Mouse (Mus musculus) 3T3-L1 (cell line): Measurements from ENCODE around the gene Prim2.

Source experiments
- DNase-seq: peaks from one replicate; pipeline ENCODE4 v3.0.0-alpha.2; 2015; ENCODE audit warnings: low read depth, low spot score

Prim2 gene

DNA sequence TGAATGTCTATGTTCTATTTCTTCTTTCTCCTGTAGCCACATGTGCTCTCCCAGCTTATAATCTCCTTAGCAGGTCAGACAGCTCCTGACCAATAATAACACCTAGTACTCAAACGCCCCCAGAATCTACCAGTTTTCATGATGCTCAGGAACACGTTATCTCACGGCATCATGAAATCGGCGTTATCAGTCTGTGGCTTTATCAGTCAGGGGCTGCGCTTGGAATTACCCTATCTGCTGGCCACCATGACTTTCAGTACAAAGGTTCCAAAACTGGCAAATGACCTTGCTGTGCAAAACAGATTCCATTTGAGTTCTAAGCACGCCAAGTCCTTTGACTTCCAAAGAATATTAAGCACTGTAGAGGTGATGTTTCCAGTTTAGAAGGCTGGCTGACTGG lies 127.9 kb downstream of the Prim2 start:
- no peak for DNase-seq

- DNase-seq: peak; percentile 53
Measured at GRCm38 (mm10) chr1:33537948-33538347, 131.6 kb downstream of the Prim2 start.

- DNase-seq: peak; percentile 20
Measured at GRCm38 (mm10) chr1:33536272-33537004, 133.2 kb downstream of the Prim2 start.

- DNase-seq: no peak
Measured at GRCm38 (mm10) chr1:33535140-33535686, 134.4 kb downstream of the Prim2 start.

GRCm38 (mm10) chr1:33531860-33532259 lies 137.7 kb downstream of the Prim2 start:
- DNase-seq: no peak

DNA sequence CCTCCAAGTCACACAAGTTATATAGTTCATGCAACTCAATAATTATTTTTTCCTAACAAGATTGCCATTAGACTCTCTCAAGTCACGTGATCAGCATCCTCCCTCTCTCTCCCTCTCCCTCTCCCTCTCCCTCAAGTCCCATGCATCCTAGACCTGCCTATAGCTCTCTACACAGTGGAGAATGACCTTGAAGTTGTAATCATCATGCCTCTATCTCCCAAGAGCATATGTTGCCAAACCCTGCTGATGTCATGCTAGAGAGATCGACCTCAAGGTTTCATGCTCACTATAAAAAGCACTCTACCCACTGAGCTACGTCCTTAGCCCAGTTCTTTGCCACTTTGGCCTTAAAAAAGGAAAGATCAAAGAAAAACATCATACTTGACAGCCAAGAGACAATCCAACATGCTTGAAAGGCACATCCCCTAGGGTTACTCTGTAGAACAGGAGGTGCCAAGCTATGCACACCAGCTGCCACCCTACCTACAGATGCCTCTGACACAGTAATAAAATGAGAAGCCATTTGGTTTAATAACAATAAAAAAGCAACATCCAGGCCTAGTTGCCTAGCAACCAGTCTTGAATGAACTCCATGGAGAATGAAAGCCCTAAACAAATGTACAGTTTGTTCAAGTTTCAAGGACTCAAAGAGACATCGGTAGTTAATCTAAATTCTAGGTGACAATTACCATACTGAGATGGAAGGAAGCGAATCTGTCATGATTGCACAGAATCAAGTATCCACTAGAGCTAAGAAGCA lies 138.3 kb downstream of the Prim2 start:
- no peak for DNase-seq

DNA sequence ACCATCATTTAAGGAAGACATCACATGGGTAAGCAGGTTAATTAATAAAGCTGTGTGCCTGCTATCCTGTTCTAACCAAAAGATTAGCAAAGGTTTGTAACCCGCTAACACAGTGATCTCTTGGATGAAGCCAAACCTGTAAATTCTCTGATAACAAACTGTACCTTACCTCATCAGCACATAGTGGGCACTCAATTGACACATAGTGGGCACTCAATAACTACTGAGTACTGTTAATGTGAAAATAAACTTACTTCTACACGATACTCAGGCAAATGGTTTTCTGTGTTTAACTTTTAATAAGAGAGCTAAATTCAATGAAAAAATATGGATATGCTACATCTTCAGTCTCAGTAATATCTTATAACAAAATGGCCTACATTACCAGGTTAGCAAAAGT lies 139.1 kb downstream of the Prim2 start:
- DNase-seq: no peak

GRCm38 (mm10) chr1:33529543-33530232 lies 139.9 kb downstream of the Prim2 start:
- DNase-seq: peak; percentile 83

- peak; percentile 25 for DNase-seq
Measured at GRCm38 (mm10) chr1:33527352-33527863, 142.2 kb downstream of the Prim2 start.

DNA sequence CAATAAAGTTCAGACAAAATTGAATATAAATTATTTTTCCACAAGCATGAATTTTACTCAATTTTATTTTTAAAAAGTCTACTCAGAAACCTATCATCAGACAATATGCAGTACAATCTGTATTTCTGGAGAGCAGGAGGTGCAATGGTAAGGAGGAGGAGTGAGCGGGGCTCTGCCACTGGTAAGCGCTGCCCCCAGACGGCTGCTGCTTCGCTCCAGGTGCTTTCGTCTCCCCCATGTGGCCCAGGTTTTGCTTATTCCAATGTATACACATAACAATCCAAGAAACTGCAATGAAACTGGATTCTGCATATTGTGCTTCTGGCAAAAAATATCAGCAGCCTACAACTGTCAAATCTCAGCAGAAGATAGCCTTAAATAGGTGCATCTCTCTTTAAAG lies 146.4 kb downstream of the Prim2 start:
- DNase-seq: no peak

DNA sequence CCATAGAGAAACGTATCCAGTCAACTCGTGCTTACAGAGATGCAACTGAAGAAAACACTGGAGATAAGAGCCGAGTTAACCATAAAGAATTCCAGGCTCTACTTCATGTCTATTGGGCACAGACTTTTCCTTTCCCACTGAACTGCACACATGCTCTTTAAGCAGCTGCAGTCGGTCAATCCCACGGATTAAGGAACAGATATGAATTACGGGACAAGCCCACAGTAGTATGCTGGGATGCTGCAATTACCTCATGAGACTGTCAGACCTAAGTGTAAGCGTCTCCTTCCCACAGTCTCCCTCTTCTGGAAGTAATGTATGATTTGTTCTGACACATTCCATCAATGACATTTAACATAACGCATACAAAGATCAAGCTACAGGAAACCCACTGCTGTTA lies 154.5 kb downstream of the Prim2 start:
- no peak for DNase-seq

GRCm38 (mm10) chr1:33511310-33511709 lies 158.3 kb downstream of the Prim2 start:
- no peak for DNase-seq

DNA sequence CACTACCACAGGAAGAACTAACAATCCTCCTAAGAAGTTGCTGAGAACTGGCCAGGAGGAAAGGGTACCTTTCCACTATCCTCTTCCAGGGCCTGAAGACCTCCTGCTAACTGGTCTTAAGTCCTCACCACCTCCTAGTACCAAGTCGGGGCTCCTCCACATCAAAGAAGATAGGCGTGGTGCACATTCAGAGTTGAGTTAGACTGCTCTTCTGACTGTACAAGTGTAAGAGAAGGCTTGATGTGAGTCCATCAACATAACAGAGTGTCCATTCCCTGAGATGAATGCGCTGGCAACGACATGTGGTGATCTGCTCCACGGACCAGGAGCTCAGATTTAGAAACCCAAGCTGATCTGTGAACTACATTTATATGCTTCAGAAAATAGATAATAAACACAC lies 165.2 kb downstream of the Prim2 start:
- DNase-seq: no peak

GRCm38 (mm10) chr1:33502890-33503289 lies 166.7 kb downstream of the Prim2 start:
- no peak for DNase-seq

- DNase-seq: no peak
Measured at GRCm38 (mm10) chr1:33502298-33502697, 167.3 kb downstream of the Prim2 start.

DNA sequence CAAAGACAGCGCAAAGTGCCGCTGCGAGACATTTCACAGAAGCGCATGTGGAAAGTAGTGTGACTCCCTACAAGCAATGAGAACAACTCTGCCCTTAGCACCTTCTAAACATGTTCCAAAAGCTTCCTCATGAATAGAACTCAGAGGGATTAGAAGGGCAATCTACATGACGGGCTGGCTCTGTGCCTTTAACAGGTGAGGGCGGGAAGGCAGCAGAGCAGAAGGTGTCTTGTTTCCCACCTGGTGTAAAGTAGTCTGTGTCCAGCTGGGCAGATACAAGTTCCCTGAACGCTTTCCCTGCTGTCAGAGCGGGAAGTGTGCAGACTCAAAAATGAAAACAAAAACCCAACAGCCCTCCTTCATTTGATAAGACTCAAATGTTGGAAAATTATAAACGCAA lies 169.5 kb downstream of the Prim2 start:
- no peak for DNase-seq

- DNase-seq: no peak
Measured at GRCm38 (mm10) chr1:33499603-33500002, 170.0 kb downstream of the Prim2 start.

DNA sequence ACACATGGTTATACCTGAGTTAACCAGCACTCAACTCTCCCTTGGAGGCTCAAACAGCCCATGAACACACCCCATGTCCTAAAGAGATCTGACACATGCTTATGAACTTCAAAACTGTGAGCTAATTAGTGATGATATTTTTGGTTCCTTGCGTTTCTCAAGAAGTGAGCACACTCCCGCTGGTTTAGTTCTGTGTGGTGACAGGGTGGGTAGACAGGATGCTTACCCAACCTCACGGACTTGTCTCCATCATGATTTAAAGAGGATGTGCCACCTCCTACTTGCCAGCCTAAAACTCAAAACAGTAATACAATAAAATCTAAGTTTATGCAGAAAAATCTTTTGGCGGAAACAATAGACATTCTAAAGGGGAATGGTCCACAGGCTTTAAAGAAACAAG lies 173.5 kb downstream of the Prim2 start:
- DNase-seq: no peak

DNA sequence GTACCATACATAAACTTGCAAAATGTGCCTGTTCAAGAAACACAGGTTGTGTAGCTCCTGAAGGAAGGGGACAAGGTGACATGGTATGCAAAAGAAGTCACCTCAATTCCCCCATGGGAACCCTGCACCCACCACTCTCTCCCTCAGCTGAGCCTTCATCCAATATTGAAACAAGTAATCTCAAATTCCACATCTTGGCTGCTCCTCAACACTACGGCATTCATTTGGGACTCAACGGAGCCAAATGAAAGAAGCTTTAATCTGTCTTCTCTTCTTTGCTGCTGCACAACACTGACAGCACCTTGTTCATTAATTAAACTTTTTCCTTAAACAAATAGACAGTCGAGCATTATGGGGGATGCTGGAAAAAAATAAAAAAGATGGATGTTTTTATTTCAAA lies 174.0 kb downstream of the Prim2 start:
- no peak for DNase-seq

DNA sequence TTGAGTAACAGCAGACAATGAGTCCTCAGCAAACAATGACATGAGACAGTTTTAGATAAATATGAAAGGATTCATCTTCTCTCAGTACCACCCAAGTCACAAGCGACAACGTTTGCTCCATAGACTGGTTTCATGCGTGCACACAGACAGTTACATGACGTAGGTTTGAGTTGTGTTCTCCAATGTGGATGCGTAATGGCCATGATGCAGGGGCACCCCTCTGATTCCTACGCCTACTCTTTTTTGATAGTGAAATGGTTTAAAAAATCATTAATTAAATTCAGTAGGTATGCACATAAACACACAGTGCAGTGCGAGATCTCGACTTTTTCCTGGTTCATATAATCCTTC lies 174.4 kb downstream of the Prim2 start:
- no peak for DNase-seq

- DNase-seq: no peak
Measured at GRCm38 (mm10) chr1:33494524-33495202, 174.9 kb downstream of the Prim2 start.

DNA sequence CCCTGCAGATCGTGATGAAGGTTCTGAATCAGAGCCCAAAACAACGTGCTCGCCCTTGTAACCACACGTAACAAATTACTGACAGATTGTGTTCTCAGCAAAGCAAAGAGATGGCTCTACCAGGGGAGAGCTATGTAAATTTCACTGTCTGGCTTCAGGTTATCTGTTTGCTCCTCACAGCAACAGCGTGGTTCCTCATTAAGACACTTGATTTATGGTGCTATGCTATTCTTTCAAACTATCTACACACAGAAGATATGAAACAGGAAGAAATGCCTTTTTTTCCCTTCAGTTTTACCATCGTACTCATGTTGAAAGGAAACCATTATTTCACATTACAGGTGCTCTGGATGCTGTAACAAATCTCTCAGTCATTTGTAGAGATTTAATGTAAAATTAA lies 179.4 kb downstream of the Prim2 start:
- no peak for DNase-seq
